Mouse (Mus musculus) gastrocnemius, postnatal 36 days (tissue): Measurements from ENCODE around the gene Kdelr1. TPM values are rescaled to one million over a fixed set of nuclear protein-coding genes. Genes with fewer than 3 reads are reported as not detected.

ENCODE experiments used
- DNase-seq, 2 experiments: peaks; one replicate each; pipeline ENCODE4 v3.0.0; 2022
- intact Hi-C: fragments of 180-260 bp; cut with DNase I; formaldehyde crosslinking; loops from one replicate; pipeline ENCODE4 v1.15.1; 2025
- long read RNA-seq, 2 experiments: library from polyadenylated mRNA; stranded (forward); transcript quantifications; one replicate each; pipeline ENCODE4 v2.0.0; 2021
- total RNA-seq, 2 experiments: library from RNA; stranded (reverse); gene quantifications; 2 replicates each; pipeline ENCODE4 v1.2.3; 2021

Gene Kdelr1
- 10 to 100 TPM; 52.8 to 56.7 TPM for total RNA-seq
- long read RNA-seq, experiment 1, transcript Kdelr1-201 (5 exons, 1,599 nt) = major isoform, 6 of 22 reads
- long read RNA-seq, experiment 1, partial matches to known transcripts = 0 of 22 reads
- long read RNA-seq, experiment 1, other reads (novel, unspliced or antisense) = 16 of 22 reads
- long read RNA-seq, experiment 2, transcript Kdelr1-201 (5 exons, 1,599 nt) = major isoform, 13 of 30 reads
- long read RNA-seq, experiment 2, partial matches to known transcripts = 1 of 30 reads
- long read RNA-seq, experiment 2, other reads (novel, unspliced or antisense) = 15 of 30 reads

DNA sequence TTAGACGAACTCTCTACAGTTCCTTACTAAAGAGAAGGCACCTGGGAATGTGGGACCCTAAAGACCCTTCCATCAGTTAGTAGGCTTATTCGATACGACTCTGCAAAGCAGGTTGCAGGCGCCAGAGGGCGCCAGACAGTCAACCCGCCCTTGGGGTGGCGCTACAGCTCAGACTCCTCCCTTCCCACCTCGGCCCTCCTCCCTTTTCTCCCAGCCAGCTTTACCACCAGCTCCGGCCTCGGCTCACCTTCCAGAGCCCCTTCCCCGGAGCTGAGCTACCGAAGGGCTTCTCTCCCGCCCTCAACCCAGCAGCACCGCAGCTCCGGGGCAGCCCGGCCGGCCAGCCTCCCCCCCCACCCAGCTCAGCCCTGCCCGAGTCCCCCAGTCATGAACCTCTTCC lies at the start of gene Kdelr1:
Gene Kdelr1, plus strand, starts transcription at position 149 of the 400 bp plus-strand sequence.
- intact Hi-C loops = loop anchor here (2.0 to 5.0 kb wide), 2 partner anchors 62 to 135 kb away; no protein-coding TSS in a partner anchor
- peak; percentile 82 to 86 for DNase-seq

DNA sequence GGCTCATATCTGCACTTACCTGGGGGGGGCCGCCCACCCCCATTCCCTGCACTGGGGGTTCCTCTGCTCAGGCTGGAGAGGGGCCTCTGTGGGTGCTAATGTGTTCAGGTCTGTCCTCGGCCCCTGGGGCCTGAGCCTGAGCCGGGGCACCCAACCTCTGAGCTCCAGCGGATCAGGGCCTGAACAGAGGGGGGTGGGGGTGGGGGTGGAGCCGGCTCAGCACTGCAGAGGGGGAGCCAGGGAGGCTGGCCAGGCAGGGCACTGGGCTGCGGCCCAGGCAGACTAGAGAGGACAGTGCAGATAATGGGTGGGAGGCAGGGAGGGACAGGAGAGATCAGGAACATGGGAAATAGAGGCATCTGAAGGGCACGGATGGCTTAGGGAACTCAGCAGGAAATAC lies 48.0 kb upstream of the Kdelr1 start, which contains the start of gene Kcnj14:
Gene Kcnj14, minus strand, starts transcription at position 185 of the 400 bp plus-strand sequence.
- DNase-seq = no peak
- intact Hi-C loops = no loop called here

DNA sequence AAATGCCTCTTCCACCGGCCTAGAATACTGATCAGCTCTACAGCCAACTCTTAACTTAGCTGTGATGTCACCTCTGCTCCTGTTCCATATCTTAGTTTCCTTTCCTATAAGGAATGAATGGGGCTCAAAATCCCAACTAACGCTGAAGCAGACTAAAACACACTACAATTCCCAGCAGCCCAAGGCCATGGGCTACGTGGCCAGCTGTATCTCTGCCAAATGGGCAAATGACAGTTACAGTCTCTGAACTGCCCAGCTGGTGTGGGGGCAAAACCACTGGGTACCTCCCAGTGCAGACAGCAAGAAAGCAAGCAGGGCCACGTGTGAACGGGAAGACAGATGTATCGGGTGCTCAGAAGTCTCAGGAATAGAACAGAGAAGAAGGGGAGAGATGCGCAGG lies 45.9 kb upstream of the Kdelr1 start:
- intact Hi-C loops = no loop called here
- DNase-seq = no peak

DNA sequence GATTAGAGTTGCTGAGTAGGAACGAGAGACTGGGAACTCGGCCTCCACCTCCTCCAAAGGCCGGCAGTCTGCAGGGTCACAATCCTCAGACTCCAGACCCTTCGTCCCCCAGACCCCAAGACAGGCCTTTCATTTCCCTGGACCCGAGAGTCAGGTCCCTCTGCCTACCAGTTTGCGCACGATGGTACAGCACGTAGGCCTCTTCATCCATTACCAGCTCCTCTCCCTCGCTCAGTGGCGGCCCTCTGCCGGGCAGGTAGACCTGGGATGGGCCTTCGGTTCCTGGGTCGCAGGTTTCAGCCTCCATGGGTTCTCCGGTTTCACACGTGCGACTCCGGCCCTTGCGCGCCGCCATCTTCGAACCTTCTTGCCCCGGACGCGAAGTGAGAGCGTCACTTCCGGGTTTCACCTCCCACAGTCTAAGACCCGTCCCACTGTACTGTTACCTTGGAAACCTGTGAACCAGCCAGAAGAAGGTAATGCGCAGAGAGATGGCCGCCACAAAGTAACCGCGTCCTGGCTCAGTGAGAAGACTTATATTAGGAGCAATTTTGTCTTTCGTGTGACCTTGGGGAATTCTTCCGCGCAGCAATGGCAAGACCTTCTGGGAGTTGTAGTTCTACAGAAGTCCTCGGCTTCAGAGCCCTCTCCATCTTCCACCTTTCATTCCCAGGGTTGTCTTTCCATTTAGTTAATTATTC lies 42.0 kb upstream of the Kdelr1 start, which contains the start of gene Grwd1:
Gene Grwd1, minus strand, starts transcription at position 518 of the 701 bp plus-strand sequence.
- peak; percentile 69 to 82 for DNase-seq
- intact Hi-C loops = no loop called here

DNA sequence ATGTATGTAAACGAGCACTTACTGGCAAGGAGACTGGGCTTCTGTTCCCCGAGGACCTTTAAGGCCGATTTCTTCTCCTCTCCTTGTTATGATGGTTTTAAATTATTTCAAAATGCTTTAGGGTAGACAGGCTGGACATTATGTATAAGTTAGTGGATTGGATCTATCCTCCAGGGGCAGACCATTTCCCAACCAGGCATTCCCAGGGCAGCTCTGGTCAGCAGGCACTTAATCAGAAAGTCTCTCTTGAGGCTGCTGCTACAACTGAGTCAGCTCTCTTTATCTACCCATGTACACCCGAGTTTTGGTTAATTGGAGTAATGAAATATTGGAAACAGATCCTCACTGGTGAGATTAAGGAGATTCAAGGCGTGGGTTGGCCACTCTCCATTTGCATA lies 41.4 kb upstream of the Kdelr1 start:
- DNase-seq = no peak
- intact Hi-C loops = no loop called here

DNA sequence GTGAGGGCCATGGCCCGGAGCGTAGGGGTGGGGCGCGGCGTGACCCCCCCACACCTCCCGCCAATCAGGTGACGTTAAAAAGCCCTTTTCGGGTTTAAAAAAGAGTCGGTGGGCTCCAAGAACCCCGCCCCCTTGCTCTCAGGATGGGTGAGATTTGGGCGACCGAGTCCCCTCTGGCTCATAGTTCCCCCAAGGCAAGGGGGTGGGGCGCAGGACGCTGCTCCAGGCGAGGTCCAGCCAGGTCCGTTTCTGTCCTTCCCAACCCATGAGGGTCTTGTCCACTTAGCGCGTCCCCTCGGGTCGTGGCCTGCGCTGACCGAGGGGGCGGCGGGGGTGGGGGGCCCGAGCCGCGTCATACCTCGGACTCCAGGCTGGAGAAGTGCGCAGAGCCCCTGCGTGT lies 40.1 kb upstream of the Kdelr1 start:
- no peak for DNase-seq
- intact Hi-C loops = no loop called here

DNA sequence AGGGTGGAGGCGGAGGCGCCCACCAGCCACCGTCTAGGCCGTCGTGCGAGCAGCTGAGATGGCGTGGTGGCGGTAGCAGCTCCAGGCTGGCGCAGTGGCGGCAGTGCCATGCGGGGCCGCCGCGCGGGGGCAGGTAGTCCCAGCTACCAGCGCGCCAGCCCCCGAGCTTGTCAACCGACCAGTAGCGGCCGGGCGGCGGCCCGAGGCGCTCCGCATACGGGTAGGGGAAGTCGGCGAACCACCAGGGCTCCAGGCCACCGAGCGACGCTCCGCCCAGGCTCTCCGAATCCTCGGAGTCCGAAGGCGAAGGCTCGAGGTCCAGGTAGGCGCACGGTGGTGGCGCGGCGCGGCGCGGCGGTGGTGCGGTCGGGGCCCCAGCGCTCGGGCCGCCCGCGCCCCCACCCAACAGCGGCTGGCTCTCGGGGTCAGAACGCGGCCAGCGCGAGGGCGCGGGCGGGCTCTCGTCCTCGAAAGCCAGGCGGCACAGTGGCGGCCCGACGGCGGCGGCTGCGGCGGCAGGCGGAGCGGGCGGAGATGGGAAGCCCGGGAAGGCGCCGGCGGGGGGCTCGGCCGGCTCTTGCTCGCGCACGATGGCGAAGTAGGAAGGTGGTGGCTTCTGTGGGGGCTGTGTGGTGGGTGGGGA lies 39.3 kb upstream of the Kdelr1 start:
- no peak for DNase-seq
- intact Hi-C loops = no loop called here

DNA sequence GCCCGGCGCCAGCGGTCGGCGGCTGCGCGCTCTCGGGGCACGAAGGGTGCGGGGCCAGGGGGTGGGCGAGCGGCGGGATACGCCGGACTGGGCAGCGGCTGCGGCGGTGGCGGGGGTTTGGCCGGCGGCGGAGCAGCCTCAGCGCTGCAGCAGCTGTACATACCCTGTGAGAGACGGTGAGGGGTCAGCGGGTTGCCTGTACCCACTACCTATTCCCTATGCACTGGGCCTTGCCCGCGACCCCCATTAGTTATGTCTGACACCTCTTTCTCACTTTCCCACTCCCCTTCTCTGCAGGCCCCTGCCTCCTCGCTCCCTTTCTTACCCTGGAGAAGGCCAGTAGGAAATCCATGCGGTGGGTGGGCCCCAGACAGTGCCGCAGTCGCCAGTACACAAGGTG lies 38.6 kb upstream of the Kdelr1 start:
- intact Hi-C loops = no loop called here
- no peak for DNase-seq

DNA sequence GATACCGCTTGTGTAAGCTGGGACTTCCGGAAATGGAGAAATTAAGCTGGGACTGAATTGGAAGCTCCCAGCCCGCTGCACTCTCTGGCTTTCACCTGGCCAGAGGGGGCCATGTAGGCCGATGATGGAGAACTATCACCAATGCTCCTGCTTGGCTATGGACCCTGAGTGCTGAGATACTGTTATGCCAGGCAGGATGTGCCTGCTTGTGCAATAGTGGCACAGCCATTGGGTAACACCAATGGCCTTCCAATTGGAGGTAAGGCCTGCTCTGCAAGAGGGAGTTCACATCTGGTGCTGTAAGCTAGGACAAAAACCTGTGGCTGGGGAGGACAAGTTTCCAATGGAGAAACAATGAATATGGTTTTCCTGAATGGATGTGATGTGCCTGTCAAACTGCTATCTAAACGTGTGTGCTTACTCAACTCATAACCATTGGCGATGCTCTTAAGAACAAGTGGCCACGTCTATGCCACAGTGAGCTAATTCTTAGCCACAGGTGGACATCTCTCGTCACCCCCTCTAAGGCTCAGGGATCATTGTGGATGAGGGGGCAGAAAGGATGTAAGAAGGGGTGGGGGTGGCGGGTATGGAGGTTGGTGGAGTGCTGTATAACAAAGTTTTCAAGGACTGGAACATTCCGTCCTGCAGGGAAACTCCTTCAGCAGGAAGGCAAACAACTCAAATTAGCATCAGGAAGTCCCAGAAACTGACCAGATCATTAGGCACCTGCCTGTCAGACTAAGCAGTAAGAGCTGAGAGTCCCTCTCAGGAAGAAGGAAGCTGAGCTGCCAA lies 29.4 kb upstream of the Kdelr1 start:
- intact Hi-C loops = no loop called here
- DNase-seq = no peak

DNA sequence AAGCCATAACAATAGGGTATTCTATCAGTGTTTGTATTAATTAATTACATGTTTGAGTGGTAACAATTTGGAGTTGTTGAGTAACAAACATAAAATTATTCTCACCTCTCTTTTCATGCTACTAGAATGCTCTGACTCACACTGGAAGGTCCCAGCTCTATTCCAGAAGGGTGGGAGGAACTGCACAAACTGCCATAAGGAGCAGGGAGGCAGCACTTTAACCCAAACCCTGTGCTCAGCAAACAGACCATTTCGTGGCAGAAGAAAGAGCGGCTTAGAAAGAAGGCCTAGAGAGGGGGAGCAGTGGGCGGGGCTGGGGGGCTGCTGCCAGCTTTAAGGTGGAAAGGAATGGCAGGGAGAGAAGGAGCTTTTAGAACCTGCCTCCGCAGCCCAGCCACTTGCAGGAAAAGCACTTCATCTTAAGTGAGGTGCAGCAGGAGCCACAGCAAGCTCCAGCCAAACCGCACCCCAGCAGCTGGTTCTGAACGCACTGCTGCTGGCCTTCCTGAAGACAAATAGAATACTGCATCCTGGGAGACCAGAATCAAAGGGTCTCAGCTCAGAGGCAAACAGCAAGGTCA lies 24.0 kb upstream of the Kdelr1 start:
- no peak for DNase-seq
- intact Hi-C loops = no loop called here

DNA sequence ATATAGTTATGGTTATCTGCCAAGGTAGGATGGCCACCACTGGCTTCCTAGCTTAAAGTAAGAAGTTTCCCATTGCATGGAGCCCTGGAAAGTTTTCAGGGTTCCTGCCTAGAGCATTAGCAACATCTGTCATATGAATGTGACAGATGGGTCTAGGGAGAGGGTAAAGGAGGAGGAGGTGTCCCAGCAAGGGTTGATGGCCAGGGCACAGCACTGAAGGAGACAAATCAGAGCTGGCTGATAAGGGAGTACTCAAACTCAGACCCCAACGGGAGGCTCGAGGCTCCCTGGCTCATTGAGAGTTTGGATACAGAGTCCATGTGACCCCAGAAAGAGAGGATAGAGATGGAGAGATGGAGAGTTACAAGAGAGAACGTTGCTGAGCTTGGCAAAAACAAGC lies 21.9 kb upstream of the Kdelr1 start:
- intact Hi-C loops = no loop called here

DNA sequence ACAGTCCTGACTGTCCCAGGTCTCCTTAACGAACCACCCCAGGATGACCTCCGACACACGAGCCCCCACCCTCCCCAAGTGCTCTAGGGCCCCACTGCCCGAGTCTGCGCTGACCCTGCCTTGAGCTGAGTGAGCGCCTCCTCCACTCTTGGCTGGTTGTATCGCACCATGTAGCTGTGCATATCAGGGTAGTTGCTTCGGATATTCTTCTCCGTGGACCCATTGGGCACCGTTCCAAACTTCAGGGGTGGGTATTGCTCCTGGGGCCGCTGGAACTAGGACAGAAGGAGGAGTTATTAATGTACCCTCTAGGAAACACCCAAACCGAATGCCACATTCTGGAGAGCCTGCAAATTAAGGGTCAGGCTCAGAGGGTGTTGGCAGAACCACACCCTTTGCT lies 19.5 kb upstream of the Kdelr1 start:
- DNase-seq = no peak
- intact Hi-C loops = no loop called here

More for the DNA sequence above, 21.9 kb upstream of the Kdelr1 start:
- DNase-seq = no peak

DNA sequence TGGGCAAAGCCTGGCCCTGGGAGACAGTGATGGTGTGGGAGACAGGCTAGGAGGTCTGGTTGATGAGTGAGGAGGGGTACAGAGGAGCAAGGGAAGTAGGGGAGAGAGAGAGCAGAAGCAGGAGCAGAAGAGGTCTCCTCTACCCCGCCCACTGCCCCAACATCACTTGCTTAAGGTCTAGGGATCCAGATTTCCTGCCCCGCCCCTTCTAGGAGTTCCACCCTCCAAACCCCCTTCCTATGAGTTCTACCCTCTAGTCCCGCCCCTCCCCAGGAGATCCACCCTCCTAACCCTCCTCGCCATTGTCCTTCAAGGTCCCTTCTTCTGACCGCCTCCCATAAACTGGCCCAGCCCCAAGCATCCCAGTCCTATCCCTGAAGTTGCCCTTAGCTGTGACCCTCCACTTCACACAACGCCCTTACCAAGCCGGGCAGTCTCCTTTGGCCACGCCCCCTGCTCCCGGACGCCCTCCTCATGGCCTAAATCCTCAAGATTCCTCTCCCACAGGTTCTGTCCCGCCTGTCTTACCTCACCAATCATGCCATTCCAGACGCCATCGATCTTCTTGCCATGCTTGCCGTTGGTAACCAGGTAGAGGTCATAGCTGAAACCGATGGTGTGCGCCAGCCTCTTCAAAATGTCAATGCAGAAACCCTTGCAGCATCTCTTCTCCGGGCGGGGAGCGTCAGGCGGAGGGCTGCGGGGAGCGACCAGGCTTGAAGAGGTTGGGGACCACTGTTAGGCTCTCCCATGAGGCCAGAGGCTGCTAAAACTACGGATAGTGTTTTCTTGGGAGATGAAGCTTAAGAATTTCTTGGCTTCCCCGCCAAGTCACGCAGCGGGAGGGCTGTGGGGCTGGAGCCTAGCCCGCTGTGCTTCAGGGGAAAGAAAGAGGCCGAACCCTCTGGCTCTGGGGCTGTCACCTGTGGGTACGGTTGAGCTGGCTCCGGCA lies 15.3 kb upstream of the Kdelr1 start:
- intact Hi-C loops = no loop called here
- no peak for DNase-seq

DNA sequence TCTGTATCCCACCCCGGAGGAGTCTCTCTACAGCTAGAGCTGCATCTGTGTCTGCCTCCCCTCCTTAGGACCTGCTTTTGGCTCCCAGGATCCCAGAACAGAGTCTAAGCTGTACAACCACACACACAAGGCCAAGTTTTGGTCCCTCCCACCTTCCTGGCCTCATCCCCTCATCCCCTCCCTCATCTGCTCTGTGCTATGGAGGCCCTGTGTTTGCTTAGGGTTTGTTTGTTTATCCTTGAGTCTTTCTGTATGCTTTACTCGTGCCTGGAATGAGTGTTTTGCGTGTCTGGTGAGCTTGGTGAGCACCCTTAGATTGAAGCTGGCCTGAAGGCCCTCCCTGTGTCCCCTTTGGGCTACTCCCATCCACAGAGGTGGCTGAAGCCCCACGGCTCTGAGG lies 13.6 kb upstream of the Kdelr1 start:
- intact Hi-C loops = no loop called here
- DNase-seq = no peak

DNA sequence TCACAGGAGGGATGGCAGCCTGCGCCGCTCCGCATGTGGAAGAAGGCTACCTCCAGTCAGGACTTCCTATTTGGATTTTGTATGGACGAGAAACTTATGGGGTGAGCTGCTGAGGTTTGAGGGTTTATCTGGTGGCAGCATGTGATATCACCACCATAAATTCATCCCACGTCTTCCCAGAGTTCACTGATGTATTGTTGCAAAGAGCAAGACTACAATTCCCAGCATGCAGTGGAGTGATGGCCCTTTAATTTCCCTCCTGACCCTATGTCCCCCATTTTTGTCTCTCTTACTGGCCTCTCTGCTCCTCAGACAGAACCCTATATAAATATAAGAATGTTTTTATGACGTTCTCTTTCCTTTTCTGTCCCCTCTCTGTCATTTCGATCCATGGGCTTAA lies 9.8 kb upstream of the Kdelr1 start:
- DNase-seq = no peak
- intact Hi-C loops = no loop called here

DNA sequence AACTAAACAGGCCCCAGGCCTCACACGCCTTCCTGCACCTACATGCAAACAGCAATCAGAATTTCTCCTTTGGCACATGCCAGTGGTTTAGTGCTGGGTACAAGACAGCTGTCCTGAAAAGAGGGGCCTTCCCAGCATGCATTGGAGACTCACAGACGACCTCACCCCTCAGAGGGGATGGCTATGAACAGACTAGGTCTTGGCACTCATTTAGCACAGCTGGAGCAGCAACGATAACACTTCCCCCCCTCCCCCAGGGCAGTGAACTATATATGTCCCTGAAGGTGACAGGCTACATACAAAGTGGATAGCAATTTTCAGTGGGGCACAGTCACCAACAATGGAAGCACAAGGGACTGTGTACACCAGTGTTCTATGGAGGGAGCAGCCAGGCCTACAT lies 8.1 kb upstream of the Kdelr1 start:
- DNase-seq = no peak
- intact Hi-C loops = no loop called here

DNA sequence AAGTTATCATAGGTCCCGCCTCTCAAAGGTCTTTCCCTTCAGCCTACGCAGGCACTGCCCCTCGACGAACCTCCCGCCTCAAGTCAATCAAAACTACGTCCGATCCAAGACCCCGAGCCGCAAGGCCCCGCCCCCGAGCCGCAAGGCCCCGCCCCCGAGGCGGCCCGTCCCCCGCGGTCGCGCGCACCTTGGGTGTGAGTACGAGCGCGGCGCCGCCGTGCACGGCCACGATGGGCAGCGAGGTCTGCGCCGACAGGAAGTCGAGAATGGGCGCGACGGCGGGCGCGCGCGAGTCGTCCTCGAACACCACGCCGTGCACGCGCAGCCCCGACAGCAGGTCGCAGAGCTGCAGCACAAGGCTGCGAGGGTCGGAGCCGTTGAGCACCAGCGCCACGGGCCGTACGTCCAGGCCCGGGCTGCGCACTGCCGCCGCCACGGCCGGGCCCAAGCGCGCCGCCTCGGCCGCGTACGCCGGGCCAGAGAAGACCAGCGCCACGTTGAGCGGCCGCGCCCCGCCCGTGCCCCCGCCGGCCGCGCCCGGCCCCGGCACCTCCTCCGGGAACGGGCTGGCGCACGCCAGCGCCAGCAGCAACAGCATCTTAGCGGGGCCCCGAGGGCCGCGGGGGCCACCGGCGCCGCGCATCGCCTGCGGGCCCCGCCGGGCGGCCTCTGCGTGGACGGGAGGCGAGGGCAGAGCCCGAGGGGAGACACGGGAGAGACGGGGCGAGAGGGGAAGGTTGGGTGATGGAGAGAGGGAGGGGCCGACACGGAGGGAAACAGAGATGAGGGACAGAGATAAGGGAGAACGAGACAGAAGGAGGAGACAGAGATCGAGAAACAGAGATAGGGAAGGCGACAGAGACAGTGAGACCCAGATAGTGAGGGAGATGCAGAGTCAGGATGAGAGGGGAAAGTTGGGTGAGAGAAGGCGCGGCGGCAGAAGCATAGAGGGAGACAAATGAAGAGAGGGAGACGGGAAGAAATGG lies 6.4 kb upstream of the Kdelr1 start:
- intact Hi-C loops = no loop called here
- peak; percentile 89 to 91 for DNase-seq

DNA sequence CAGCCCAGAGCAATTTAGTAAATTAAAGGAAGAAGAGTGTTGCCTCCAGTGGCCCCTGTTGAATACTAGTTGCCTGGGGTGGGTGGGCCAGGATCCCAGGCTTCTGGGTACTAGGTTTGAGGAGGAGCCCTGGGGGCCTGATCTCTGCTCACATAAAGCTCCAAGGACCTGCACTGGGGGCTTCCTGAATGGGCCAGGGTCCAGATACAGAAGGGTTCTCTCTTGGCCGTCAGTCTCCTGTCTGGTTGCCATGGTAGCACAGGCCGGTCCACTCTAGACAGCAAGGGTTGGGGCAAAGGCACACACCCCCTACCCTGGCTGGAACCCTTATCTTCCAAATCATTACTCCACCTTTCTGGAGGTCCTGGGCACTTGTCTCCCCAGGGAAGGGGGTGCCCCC lies 4.7 kb upstream of the Kdelr1 start:
- intact Hi-C loops = no loop called here
- DNase-seq = no peak
